Mouse (Mus musculus) lung, postnatal 25 days (tissue): Measurements from ENCODE around the gene Mfn1.
A peak's percentile ranks its signal among the peaks of the same experiment; 100 is the strongest.

Source experiments
- DNase-seq: peaks from one replicate; pipeline ENCODE4 v3.0.0; 2022; ENCODE audit warnings: low spot score

The Mfn1 gene

GRCm38 (mm10) chr3:32611606-32612170 lies 82.4 kb downstream of the Mfn1 start:
- DNase-seq: no peak

GRCm38 (mm10) chr3:32614786-32615185 lies 85.5 kb downstream of the Mfn1 start:
- DNase-seq: no peak

- DNase-seq: no peak
Measured at GRCm38 (mm10) chr3:32615376-32615775, 86.1 kb downstream of the Mfn1 start.

GRCm38 (mm10) chr3:32616006-32616330 lies 86.7 kb downstream of the Mfn1 start:
- no peak for DNase-seq

GRCm38 (mm10) chr3:32616331-32617052 lies 87.2 kb downstream of the Mfn1 start, which contains the start of gene Gnb4:
Gnb4 (minus strand) TSS chr3:32616585.
- peak; percentile 33 for DNase-seq

- no peak for DNase-seq
Measured at GRCm38 (mm10) chr3:32617053-32617642, 87.9 kb downstream of the Mfn1 start.

- DNase-seq: no peak
Measured at GRCm38 (mm10) chr3:32621658-32622057, 92.4 kb downstream of the Mfn1 start.

GRCm38 (mm10) chr3:32622106-32622505 lies 92.8 kb downstream of the Mfn1 start:
- DNase-seq: no peak

- no peak for DNase-seq
Measured at GRCm38 (mm10) chr3:32628141-32628540, 98.9 kb downstream of the Mfn1 start.
